Mouse (Mus musculus) urinary bladder, postnatal 0 days (tissue): ENCODE results near the gene Tmsb10. TPM values are rescaled to one million over a fixed set of nuclear protein-coding genes. Genes with fewer than 3 reads are reported as not detected.

Experiments
- polyA plus RNA-seq: library from polyadenylated mRNA; unstranded; fragments of >200 nt; fragmentation: Nextera tagmentation; extraction: Ambion mirVana; gene quantifications from 2 replicates; pipeline ENCODE4 v1.2.1, GENCODE M21; 2015

The Tmsb10 gene
- polyA plus RNA-seq = 1,349 and 1,916 TPM in 2 replicates

GRCm38 (mm10) chr6:72958662-72959071 lies at the start of gene Tmsb10:
Gene Tmsb10 (minus strand): TSS chr6:72958748.

Other genes with a start within 250 kb of the Tmsb10 start
- 13.9 and 15.3 TPM in 2 replicates for gene Tcf7l1, start 169.5 kb downstream of the Tmsb10 start, polyA plus RNA-seq
- 34.9 and 41.7 TPM in 2 replicates for gene Kcmf1, start 58.8 kb downstream of the Tmsb10 start, polyA plus RNA-seq